Mouse (Mus musculus) heart, embryonic 13.5 days (tissue): ENCODE data around the gene Plac8. TPM values are rescaled to one million over a fixed set of nuclear protein-coding genes. Genes with fewer than 3 reads are reported as not detected.

Source experiments
- ATAC-seq: fragments of 200-750 bp; cut with Nextera tagmentation; 2 replicates; pipeline ENCODE4 v1.8.0; 2017; ENCODE audit warnings: moderate TSS enrichment; ENCODE audit not compliant: insufficient number of reproducible peaks, low FRiP score, low TSS enrichment; ENCODE audit errors: extremely low read depth
- H3K27ac ChIP-seq: fragments of 300-500 bp; sonication (generic); replicated peaks from 2 replicates; pipeline ENCODE4 v1.5.1; 2015; ENCODE audit warnings: moderate library complexity, mild to moderate bottlenecking, inconsistent platforms
- H3K27me3 ChIP-seq: fragments of 300-500 bp; sonication (generic); replicated peaks from 2 replicates; pipeline ENCODE4 v1.6.1; 2015; ENCODE audit warnings: mild to moderate bottlenecking, inconsistent platforms
- H3K36me3 ChIP-seq: fragments of 300-500 bp; sonication (generic); 2 replicates; pipeline ENCODE4 v1.6.1; 2015; ENCODE audit warnings: mild to moderate bottlenecking, inconsistent platforms
- H3K4me1 ChIP-seq: fragments of 300-500 bp; sonication (generic); 2 replicates; pipeline ENCODE4 v1.6.1; 2015; ENCODE audit warnings: inconsistent platforms
- H3K4me2 ChIP-seq: fragments of 300-500 bp; sonication (generic); 2 replicates; pipeline ENCODE4 v1.6.1; 2015; ENCODE audit warnings: inconsistent platforms, mild to moderate bottlenecking, moderate library complexity
- H3K4me3 ChIP-seq: fragments of 300-500 bp; sonication (generic); 2 replicates; pipeline ENCODE4 v1.5.1; 2015; ENCODE audit warnings: moderate library complexity, mild to moderate bottlenecking, inconsistent platforms
- H3K9ac ChIP-seq: fragments of 300-500 bp; sonication (generic); 2 replicates; pipeline ENCODE4 v1.6.1; 2015; ENCODE audit warnings: inconsistent platforms, mild to moderate bottlenecking, moderate library complexity
- H3K9me3 ChIP-seq: fragments of 300-500 bp; sonication (generic); 2 replicates; pipeline ENCODE4 v1.6.1; 2016; ENCODE audit warnings: inconsistent platforms
- WGBS: fragments of 180-500 bp; shearing (Covaris S2); methylation state at CpG from one replicate; pipeline ENCODE4 v1.1.7; 2015; ENCODE audit warnings: mixed read lengths; 5-methylcytosine and 5-hydroxymethylcytosine counted together
- polyA plus RNA-seq: library from polyadenylated mRNA; unstranded; fragments of >200 nt; fragmentation: Nextera tagmentation; extraction: Ambion mirVana; gene quantifications from 2 replicates; pipeline ENCODE4 v1.2.1, GENCODE M21; 2015

The Plac8 gene
- polyA plus RNA-seq, 1 experiment from 2014 or later: 5.7 TPM

GRCm38 (mm10) chr5:100597886-100598485 lies 25.9 kb upstream of the Plac8 start:
- ATAC-seq: no peak
- H3K4me2 ChIP-seq: no peak overlapping the region
- no peaks in the 10 kb centered on the region for H3K36me3 ChIP-seq
- no peaks in the 10 kb centered on the region for H3K27me3 ChIP-seq
- peaks cover 5% of the 10 kb centered on the region; the same call in 1 of the 2 replicates for H3K4me1 ChIP-seq
- peaks cover 12% of the 10 kb centered on the region for H3K9me3 ChIP-seq
- 68% methylated on average over 11 of the region's 11 CpGs for WGBS
- no peak overlapping the region for H3K4me3 ChIP-seq
- H3K9ac ChIP-seq: no peak overlapping the region
- no peak overlapping the region for H3K27ac ChIP-seq

GRCm38 (mm10) chr5:100595999-100596398 lies 24.0 kb upstream of the Plac8 start:
- H3K27me3 ChIP-seq: no peaks in the 10 kb centered on the region
- no peak for ATAC-seq
- no peak overlapping the region for H3K4me2 ChIP-seq
- H3K9me3 ChIP-seq: peaks cover 12% of the 10 kb centered on the region
- no peak overlapping the region for H3K9ac ChIP-seq
- H3K4me1 ChIP-seq: peaks cover 5% of the 10 kb centered on the region; the same call in 1 of the 2 replicates
- H3K36me3 ChIP-seq: no peaks in the 10 kb centered on the region
- 86% methylated on average over 6 of the region's 6 CpGs for WGBS
- H3K27ac ChIP-seq: no peak overlapping the region
- no peak overlapping the region for H3K4me3 ChIP-seq

- no peak overlapping the region for H3K4me3 ChIP-seq
- no peak overlapping the region for H3K9ac ChIP-seq
- no peak overlapping the region for H3K4me2 ChIP-seq
- no peak for ATAC-seq
- no peaks in the 10 kb centered on the region for H3K4me1 ChIP-seq
- H3K27ac ChIP-seq: no peak overlapping the region
- H3K27me3 ChIP-seq: no peaks in the 10 kb centered on the region
- WGBS: 80% methylated on average over 13 of the region's 13 CpGs
- peaks cover 12% of the 10 kb centered on the region for H3K9me3 ChIP-seq
- H3K36me3 ChIP-seq: no peaks in the 10 kb centered on the region
These were observed 22.9 kb upstream of the Plac8 start for GRCm38 (mm10) chr5:100594803-100595467.

GRCm38 (mm10) chr5:100590505-100590904 lies 18.5 kb upstream of the Plac8 start:
- H3K9ac ChIP-seq: no peak overlapping the region
- H3K27ac ChIP-seq: no peak overlapping the region
- WGBS: 72% methylated on average over 5 of the region's 5 CpGs
- no peaks in the 10 kb centered on the region for H3K4me1 ChIP-seq
- H3K4me3 ChIP-seq: no peak overlapping the region
- peaks cover 12% of the 10 kb centered on the region for H3K9me3 ChIP-seq
- no peaks in the 10 kb centered on the region for H3K36me3 ChIP-seq
- no peak for ATAC-seq
- no peak overlapping the region for H3K4me2 ChIP-seq
- H3K27me3 ChIP-seq: no peaks in the 10 kb centered on the region

- Histone ChIP-seq H3K4me1 (no peaks in the 10 kb centered on the region), H3K27me3 (no peaks in the 10 kb centered on the region), H3K36me3 (no peaks in the 10 kb centered on the region), H3K4me2 (no peak overlapping the region), H3K27ac (no peak overlapping the region), H3K9me3 (no peaks in the 10 kb centered on the region), H3K4me3 (no peak overlapping the region), H3K9ac (no peak overlapping the region)
- 41% methylated on average over 2 of the region's 2 CpGs for WGBS
- no peak for ATAC-seq
These were observed 15.6 kb upstream of the Plac8 start for GRCm38 (mm10) chr5:100587626-100588025.

- Histone ChIP-seq H3K4me1 (no peaks in the 10 kb centered on the region), H3K4me2 (no peak overlapping the region), H3K27ac (no peak overlapping the region), H3K4me3 (no peak overlapping the region), H3K27me3 (no peaks in the 10 kb centered on the region), H3K9me3 (no peaks in the 10 kb centered on the region), H3K9ac (no peak overlapping the region), H3K36me3 (no peaks in the 10 kb centered on the region)
- 82% methylated on average over 7 of the region's 7 CpGs for WGBS
- no peak for ATAC-seq
These were observed 15.1 kb upstream of the Plac8 start for GRCm38 (mm10) chr5:100587136-100587535.

- Histone ChIP-seq H3K36me3 (no peaks in the 10 kb centered on the region), H3K9ac (no peak overlapping the region), H3K9me3 (no peaks in the 10 kb centered on the region), H3K4me2 (no peak overlapping the region), H3K27ac (no peak overlapping the region), H3K4me1 (no peaks in the 10 kb centered on the region), H3K27me3 (no peaks in the 10 kb centered on the region), H3K4me3 (no peak overlapping the region)
- ATAC-seq: no peak
- 75% methylated on average over 3 of the region's 3 CpGs for WGBS
These were observed 13.6 kb upstream of the Plac8 start for GRCm38 (mm10) chr5:100585657-100586056.

- H3K36me3 ChIP-seq: no peaks in the 10 kb centered on the region
- no peak overlapping the region for H3K9ac ChIP-seq
- H3K27me3 ChIP-seq: no peaks in the 10 kb centered on the region
- no peaks in the 10 kb centered on the region for H3K4me1 ChIP-seq
- H3K27ac ChIP-seq: no peak overlapping the region
- no peak for ATAC-seq
- WGBS: 81% methylated on average over 8 of the region's 8 CpGs
- H3K4me2 ChIP-seq: no peak overlapping the region
- no peak overlapping the region for H3K4me3 ChIP-seq
- no peaks in the 10 kb centered on the region for H3K9me3 ChIP-seq
These were observed 13.2 kb upstream of the Plac8 start for GRCm38 (mm10) chr5:100585206-100585644.

GRCm38 (mm10) chr5:100583066-100583465 lies 11.0 kb upstream of the Plac8 start:
- WGBS: 74% methylated on average over 7 of the region's 7 CpGs
- Histone ChIP-seq H3K9me3 (no peaks in the 10 kb centered on the region), H3K4me2 (no peak overlapping the region), H3K4me1 (no peaks in the 10 kb centered on the region), H3K27ac (no peak overlapping the region), H3K4me3 (no peak overlapping the region), H3K36me3 (no peaks in the 10 kb centered on the region), H3K9ac (no peak overlapping the region), H3K27me3 (no peaks in the 10 kb centered on the region)
- no peak for ATAC-seq

GRCm38 (mm10) chr5:100582435-100582826 lies 10.4 kb upstream of the Plac8 start:
- Histone ChIP-seq H3K4me1 (no peaks in the 10 kb centered on the region), H3K27me3 (no peaks in the 10 kb centered on the region), H3K4me3 (no peak overlapping the region), H3K9ac (no peak overlapping the region), H3K36me3 (no peaks in the 10 kb centered on the region), H3K4me2 (no peak overlapping the region), H3K27ac (no peak overlapping the region), H3K9me3 (no peaks in the 10 kb centered on the region)
- WGBS: 83% methylated on average over 5 of the region's 5 CpGs
- no peak for ATAC-seq

GRCm38 (mm10) chr5:100581622-100582434 lies 9.8 kb upstream of the Plac8 start:
- WGBS: 58% methylated on average over 11 of the region's 11 CpGs
- no peaks in the 10 kb centered on the region for H3K9me3 ChIP-seq
- no peak overlapping the region for H3K4me2 ChIP-seq
- no peak overlapping the region for H3K9ac ChIP-seq
- no peak overlapping the region for H3K4me3 ChIP-seq
- H3K27ac ChIP-seq: no peak overlapping the region
- H3K36me3 ChIP-seq: no peaks in the 10 kb centered on the region
- ATAC-seq: no peak
- H3K4me1 ChIP-seq: no peaks in the 10 kb centered on the region
- no peaks in the 10 kb centered on the region; the same call in 1 of the 2 replicates for H3K27me3 ChIP-seq
